Mouse (Mus musculus): ENCODE measurements around the gene Rfc5.

DNA sequence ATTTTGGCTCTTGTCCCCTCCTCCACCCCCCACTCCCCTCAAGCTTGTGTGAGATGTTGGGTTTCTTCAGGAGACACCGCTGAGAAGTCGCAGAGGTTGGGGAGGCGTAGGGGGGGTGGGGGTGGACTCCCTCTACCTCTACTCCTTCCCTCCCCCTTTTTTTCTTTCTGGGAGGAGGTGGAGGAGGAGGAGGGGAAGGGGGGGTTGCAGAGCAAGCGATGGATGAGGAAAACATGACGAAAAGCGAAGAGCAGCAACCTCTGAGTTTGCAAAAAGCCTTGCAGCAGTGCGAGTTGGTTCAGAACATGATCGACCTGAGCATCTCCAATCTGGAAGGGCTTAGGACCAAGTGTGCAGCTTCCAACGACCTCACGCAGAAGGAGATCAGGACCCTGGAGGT is 25.8 kb upstream of the Rfc5 start:
- TF ChIP-seq CTCF (IDR thresholded peaks at IDR 0.05; ENCODE audit: control insufficient read depth, insufficient read depth, insufficient replicate concordance, low read depth, low read length) (no peak), POLR2A (IDR thresholded peaks at IDR 0.05; ENCODE audit: control insufficient read depth, low read depth, low read length) (no peak)
